Mouse (Mus musculus) thymus, postnatal 36 days (tissue): ENCODE data around the gene Il17re.

Experiments used
- DNase-seq, 2 experiments: peaks; one replicate each; pipeline ENCODE4 v3.0.0; 2022; ENCODE audit warnings: mixed read lengths in 2 of 2

The Il17re gene

GRCm38 (mm10) chr6:113492101-113492864 is 34.0 kb downstream of the Il17re start:
- no peak for DNase-seq

- DNase-seq: peak; percentile 84 to 87
Observed at GRCm38 (mm10) chr6:113494258-113494788, 36.0 kb downstream of the Il17re start.

GRCm38 (mm10) chr6:113495071-113495675 is 36.9 kb downstream of the Il17re start:
- peak in 1 of 2 experiments; percentile 32 for DNase-seq

- DNase-seq: no peak
Observed at GRCm38 (mm10) chr6:113499346-113499745, 41.1 kb downstream of the Il17re start.

- DNase-seq: no peak
Observed at GRCm38 (mm10) chr6:113501388-113502084, 43.3 kb downstream of the Il17re start, which contains the start of gene Prrt3. TSS of gene Prrt3 (minus strand) at chr6:113501931.

GRCm38 (mm10) chr6:113502801-113503200 is 44.5 kb downstream of the Il17re start:
- no peak for DNase-seq

GRCm38 (mm10) chr6:113505689-113506088 is 47.4 kb downstream of the Il17re start:
- DNase-seq: no peak

- no peak for DNase-seq
Observed at GRCm38 (mm10) chr6:113507130-113507529, 48.8 kb downstream of the Il17re start.

GRCm38 (mm10) chr6:113508272-113508946 is 50.1 kb downstream of the Il17re start:
- DNase-seq: no peak

- no peak for DNase-seq
Observed at GRCm38 (mm10) chr6:113508947-113509280, 50.6 kb downstream of the Il17re start.

- DNase-seq: no peak
Observed at GRCm38 (mm10) chr6:113513944-113514343, 55.7 kb downstream of the Il17re start.

GRCm38 (mm10) chr6:113514600-113514999 is 56.3 kb downstream of the Il17re start:
- no peak for DNase-seq

GRCm38 (mm10) chr6:113517434-113518080 is 59.3 kb downstream of the Il17re start:
- DNase-seq: peak; percentile 44 to 66
